Mouse (Mus musculus): Measurements from ENCODE around the gene Tead2. TPM values are rescaled to one million over a fixed set of nuclear protein-coding genes. Genes with fewer than 3 reads are reported as not detected.

Tead2 gene
- polyA plus RNA-seq, 1 experiment from 2014 or later = 111 TPM

DNA sequence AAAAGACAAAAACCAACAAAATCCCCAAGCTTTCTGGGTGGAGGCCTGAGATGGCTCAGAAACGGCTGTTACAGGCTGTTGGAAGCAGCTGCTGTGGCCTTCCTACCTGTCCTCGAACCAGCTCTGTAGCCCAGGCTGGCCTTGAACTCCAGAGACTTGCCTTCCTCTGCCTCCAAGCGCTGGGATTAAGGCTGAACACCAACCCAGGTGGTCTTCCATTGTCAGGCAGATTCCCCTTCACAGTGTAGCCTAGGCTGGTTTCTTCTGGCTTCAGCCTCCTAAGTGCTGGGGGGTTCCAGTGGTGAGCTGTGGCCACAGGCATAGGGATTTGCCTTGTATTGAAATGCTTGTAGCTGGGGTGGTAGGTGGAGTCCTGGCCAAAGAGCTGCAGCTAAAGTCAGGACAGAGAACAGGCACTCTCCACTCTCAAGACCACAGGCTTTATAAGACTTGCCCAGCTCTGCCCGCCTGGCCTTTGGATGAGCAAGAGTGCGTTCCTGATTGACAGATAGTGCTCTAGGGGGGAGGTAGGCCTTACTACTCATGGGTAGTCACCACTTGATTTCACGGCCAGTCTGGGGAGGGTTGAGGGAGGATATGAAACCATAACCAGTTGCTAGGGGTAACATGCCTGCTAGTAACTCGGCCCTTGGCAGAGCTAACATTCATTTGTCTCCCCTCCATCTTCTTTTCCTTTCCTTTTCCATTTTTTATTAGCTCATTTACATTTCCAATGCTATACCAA, 14.1 kb downstream of the Tead2 start:
- H3K27me3 ChIP-seq (ENCODE audit: control insufficient read depth, insufficient read depth, low read length) = no peaks in the 10 kb centered on the region
- no peaks in the 10 kb centered on the region for H3K9me3 ChIP-seq (ENCODE audit: control insufficient read depth, low read length)
- no peak overlapping the region for H3K9ac ChIP-seq (ENCODE audit: low read length)
- peaks cover 84% of the 10 kb centered on the region for H3K36me3 ChIP-seq (ENCODE audit: control insufficient read depth, insufficient read depth, low read length)
- WGBS = 87% methylated on average over 7 of the region's 7 CpGs
- peaks cover 16 to 23% of the 10 kb centered on the region in 2 experiments for H3K4me1 ChIP-seq (ENCODE audit: control insufficient read depth in 2 of 2, insufficient read depth in 2 of 2, low read length in 2 of 2)
- no peak for ATAC-seq (ENCODE audit: insufficient number of reproducible peaks, insufficient read depth, low FRiP score, low read depth)
- H3K27ac ChIP-seq (replicated peaks in 1 of 2; ENCODE audit: control insufficient read depth in 1 of 2, insufficient read depth in 1 of 2, low read depth in 2 of 2, low read length in 2 of 2) = no peak overlapping the region
- H3K4me2 ChIP-seq (ENCODE audit: low read length) = no peak overlapping the region
- H3K4me3 ChIP-seq (ENCODE audit: control insufficient read depth in 1 of 2, insufficient read depth in 1 of 2, low read depth in 1 of 2, low read length in 2 of 2) = no peak overlapping the region

DNA sequence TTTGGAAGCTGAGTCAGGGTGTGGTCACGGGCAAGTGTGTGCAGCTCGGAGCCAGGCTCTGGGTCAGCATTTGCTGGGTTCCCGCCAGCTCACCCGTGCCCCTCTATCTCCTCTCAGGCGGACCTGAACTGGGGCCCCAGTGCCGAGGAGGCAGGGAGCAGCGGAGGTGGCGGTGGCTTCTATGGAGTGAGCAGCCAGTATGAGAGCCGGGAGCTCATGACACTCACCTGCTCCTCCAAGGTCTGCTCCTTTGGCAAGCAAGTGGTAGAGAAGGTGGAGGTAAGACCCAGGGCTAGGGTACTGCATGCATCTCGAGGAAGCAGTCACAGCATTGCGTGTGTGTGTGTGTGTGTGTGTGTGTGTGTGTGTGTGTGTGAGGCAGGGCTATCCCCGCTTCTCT, 15.6 kb downstream of the Tead2 start:
- Histone ChIP-seq H3K27ac (replicated peaks in 1 of 2; ENCODE audit: control insufficient read depth in 1 of 2, insufficient read depth in 1 of 2, low read depth in 2 of 2, low read length in 2 of 2) (no peak overlapping the region), H3K9ac (ENCODE audit: low read length) (no peak overlapping the region), H3K4me2 (ENCODE audit: low read length) (no peak overlapping the region), H3K27me3 (ENCODE audit: control insufficient read depth, insufficient read depth, low read length) (no peaks in the 10 kb centered on the region; the same call in 1 of the 2 replicates), H3K36me3 (ENCODE audit: control insufficient read depth, insufficient read depth, low read length) (peaks cover 68% of the 10 kb centered on the region), H3K4me3 (ENCODE audit: control insufficient read depth in 1 of 2, insufficient read depth in 1 of 2, low read depth in 1 of 2, low read length in 2 of 2) (no peak overlapping the region), H3K4me1 (ENCODE audit: control insufficient read depth in 2 of 2, insufficient read depth in 2 of 2, low read length in 2 of 2) (peaks cover 25 to 34% of the 10 kb centered on the region in 2 experiments), H3K9me3 (ENCODE audit: control insufficient read depth, low read length) (no peaks in the 10 kb centered on the region)
- no peak for ATAC-seq (ENCODE audit: insufficient number of reproducible peaks, insufficient read depth, low FRiP score, low read depth)
- 81% methylated on average over 12 of the region's 12 CpGs for WGBS

DNA sequence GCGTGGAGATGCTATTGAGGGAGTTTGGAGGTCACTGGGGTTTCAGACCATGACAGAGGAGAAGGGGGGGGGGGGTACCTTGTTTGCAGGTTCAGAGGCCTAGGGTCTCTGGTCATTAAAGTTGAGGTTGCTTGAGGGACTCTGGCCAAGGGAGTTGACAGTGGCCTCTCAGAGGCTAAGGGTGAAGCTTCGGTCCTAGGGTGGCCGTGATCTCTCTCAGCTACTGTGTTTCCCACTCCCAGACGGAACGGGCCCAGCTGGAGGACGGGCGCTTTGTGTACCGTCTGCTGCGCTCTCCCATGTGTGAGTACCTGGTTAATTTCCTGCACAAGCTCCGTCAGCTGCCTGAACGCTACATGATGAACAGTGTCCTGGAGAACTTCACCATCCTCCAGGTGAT, 16.4 kb downstream of the Tead2 start:
- H3K9ac ChIP-seq (ENCODE audit: low read length) = no peak overlapping the region
- peaks cover 25 to 34% of the 10 kb centered on the region in 2 experiments for H3K4me1 ChIP-seq (ENCODE audit: control insufficient read depth in 2 of 2, insufficient read depth in 2 of 2, low read length in 2 of 2)
- 86% methylated on average over 11 of the region's 11 CpGs for WGBS
- H3K27ac ChIP-seq (replicated peaks in 1 of 2; ENCODE audit: control insufficient read depth in 1 of 2, insufficient read depth in 1 of 2, low read depth in 2 of 2, low read length in 2 of 2) = no peak overlapping the region
- no peak overlapping the region for H3K4me2 ChIP-seq (ENCODE audit: low read length)
- no peaks in the 10 kb centered on the region for H3K9me3 ChIP-seq (ENCODE audit: control insufficient read depth, low read length)
- H3K27me3 ChIP-seq (ENCODE audit: control insufficient read depth, insufficient read depth, low read length) = no peaks in the 10 kb centered on the region; the same call in 1 of the 2 replicates
- no peak overlapping the region for H3K4me3 ChIP-seq (ENCODE audit: control insufficient read depth in 1 of 2, insufficient read depth in 1 of 2, low read depth in 1 of 2, low read length in 2 of 2)
- ATAC-seq (ENCODE audit: insufficient number of reproducible peaks, insufficient read depth, low FRiP score, low read depth) = no peak
- H3K36me3 ChIP-seq (ENCODE audit: control insufficient read depth, insufficient read depth, low read length) = peaks cover 61% of the 10 kb centered on the region

DNA sequence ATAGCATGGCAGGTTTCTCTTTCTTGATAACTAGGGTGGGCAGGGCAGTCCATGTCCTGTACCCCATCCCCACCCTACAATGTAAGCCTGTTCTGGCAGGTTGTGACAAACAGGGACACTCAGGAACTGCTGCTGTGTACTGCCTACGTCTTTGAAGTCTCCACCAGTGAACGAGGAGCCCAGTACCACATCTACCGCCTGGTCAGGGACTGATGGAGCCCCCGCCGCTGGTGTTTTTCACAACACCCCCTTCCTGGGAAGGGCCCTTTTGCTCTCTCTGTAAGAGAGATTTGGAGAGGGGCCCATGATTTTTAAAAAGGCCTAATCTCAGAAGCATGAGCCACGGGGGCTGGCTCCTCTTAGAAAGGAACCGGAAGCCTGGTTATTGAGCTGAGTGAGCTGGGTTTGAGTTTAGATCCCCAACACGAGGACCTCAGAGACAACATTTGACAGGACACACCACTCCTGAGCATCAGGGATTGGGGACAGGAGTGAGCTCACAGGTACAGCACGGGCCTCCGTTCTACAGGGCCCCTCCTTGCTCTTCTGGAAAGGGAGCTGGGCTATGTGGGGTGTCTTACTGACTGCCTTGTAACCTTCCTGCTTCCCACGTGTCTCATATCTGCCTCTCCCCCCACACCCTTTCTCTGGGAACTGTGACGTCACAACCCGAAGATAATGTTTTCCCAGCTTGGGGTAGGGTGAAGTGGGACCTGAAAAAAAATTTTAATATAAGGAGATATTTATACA, 17.3 kb downstream of the Tead2 start:
- H3K4me1 ChIP-seq (ENCODE audit: control insufficient read depth in 2 of 2, insufficient read depth in 2 of 2, low read length in 2 of 2) = peaks cover 25 to 34% of the 10 kb centered on the region in 2 experiments
- H3K27me3 ChIP-seq (ENCODE audit: control insufficient read depth, insufficient read depth, low read length) = peaks cover 3% of the 10 kb centered on the region; the same call in 1 of the 2 replicates
- ATAC-seq (ENCODE audit: insufficient number of reproducible peaks, insufficient read depth, low FRiP score, low read depth) = no peak
- H3K27ac ChIP-seq (replicated peaks in 1 of 2; ENCODE audit: control insufficient read depth in 1 of 2, insufficient read depth in 1 of 2, low read depth in 2 of 2, low read length in 2 of 2) = no peak overlapping the region
- 53% methylated on average over 13 of the region's 13 CpGs for WGBS
- no peak overlapping the region for H3K4me3 ChIP-seq (ENCODE audit: control insufficient read depth in 1 of 2, insufficient read depth in 1 of 2, low read depth in 1 of 2, low read length in 2 of 2)
- H3K9me3 ChIP-seq (ENCODE audit: control insufficient read depth, low read length) = no peaks in the 10 kb centered on the region
- peaks cover 52% of the 10 kb centered on the region for H3K36me3 ChIP-seq (ENCODE audit: control insufficient read depth, insufficient read depth, low read length)
- H3K4me2 ChIP-seq (ENCODE audit: low read length) = no peak overlapping the region
- 0 out of 2 replicates have a peak overlapping the region, but pooled peaks have one; percentile 5 for H3K9ac ChIP-seq (ENCODE audit: low read length)

DNA sequence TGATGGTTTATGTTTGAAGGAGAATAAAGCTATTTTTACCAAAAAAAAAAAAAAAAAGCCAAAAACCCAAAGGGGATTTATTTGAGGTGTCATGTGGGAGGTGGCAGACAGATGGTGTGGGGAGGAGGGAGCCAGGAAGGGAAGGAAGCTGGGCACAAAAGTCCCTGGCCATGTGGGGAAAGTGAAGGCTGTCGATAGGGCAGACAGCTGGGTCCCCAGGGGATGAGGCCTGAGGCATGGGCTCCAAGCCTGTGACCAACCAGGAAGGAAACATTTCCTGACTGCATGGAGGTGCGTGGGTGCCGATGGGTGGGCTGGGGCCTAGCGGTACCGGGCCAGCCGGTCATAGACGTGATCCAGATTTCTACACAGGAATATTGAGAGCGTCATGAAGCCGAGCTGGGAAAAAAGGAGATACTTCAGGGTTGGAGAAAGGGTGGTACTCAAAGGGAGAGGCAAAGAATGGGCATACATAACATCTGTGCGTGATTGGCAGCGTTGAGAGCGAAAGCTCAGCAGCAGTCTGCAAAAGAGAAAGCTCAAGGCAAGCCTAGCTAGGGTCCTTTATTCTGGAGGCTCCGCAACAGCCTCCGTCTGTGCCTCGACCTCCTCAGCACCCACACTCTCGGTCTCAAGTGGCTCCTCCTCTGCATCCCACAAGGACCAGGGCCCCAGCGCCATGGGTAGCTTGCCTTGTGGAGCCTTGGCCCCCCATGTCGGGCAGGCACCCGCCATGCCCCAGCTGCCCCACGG, 18.2 kb downstream of the Tead2 start:
- Histone ChIP-seq H3K4me3 (ENCODE audit: control insufficient read depth in 1 of 2, insufficient read depth in 1 of 2, low read depth in 1 of 2, low read length in 2 of 2) (no peak overlapping the region), H3K9ac (ENCODE audit: low read length) (0 out of 2 replicates have a peak overlapping the region, but pooled peaks have one; percentile 3), H3K9me3 (ENCODE audit: control insufficient read depth, low read length) (no peaks in the 10 kb centered on the region), H3K27me3 (ENCODE audit: control insufficient read depth, insufficient read depth, low read length) (peaks cover 6% of the 10 kb centered on the region; the same call in 1 of the 2 replicates), H3K36me3 (ENCODE audit: control insufficient read depth, insufficient read depth, low read length) (peaks cover 43% of the 10 kb centered on the region), H3K4me2 (ENCODE audit: low read length) (peak overlapping the region; percentile 65), H3K27ac (replicated peaks in 1 of 2; ENCODE audit: control insufficient read depth in 1 of 2, insufficient read depth in 1 of 2, low read depth in 2 of 2, low read length in 2 of 2) (peak overlapping the region in 1 of 2 experiments; percentile 24; a peak in 1 of 4 replicates), H3K4me1 (ENCODE audit: control insufficient read depth in 2 of 2, insufficient read depth in 2 of 2, low read length in 2 of 2) (peaks cover 28 to 34% of the 10 kb centered on the region in 2 experiments)
- 25% methylated on average over 20 of the region's 20 CpGs for WGBS
- ATAC-seq (ENCODE audit: insufficient number of reproducible peaks, insufficient read depth, low FRiP score, low read depth) = no peak

DNA sequence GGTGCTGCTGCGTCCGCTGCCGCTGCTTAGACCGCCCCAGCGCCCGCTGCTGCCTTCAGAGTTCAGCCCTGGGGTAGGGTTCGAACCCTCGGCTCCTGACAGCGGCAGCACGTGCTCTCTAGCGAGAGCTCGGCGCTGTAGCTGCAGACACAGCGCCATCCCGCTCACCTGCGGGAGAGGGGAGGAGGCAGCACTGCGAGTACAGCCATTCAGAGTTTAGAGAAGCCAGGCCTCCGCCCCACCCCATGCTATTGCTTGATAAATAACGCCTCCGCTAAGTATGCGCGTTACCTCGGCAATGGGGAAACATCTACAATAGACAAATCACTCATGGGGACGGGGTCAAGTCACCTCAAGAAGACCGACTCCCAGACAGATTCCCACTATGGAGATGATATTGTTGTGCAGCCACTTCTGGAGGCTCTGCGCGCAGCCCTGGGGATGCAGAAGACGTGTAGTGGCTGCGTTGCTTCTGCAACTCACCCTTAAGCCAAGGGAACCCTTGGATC, 18.8 kb downstream of the Tead2 start:
- Histone ChIP-seq H3K9me3 (ENCODE audit: control insufficient read depth, low read length) (no peaks in the 10 kb centered on the region), H3K4me3 (ENCODE audit: control insufficient read depth in 1 of 2, insufficient read depth in 1 of 2, low read depth in 1 of 2, low read length in 2 of 2) (peak overlapping the region in 1 of 2 experiments; percentile 27; a peak in 1 of 4 replicates), H3K27ac (replicated peaks in 1 of 2; ENCODE audit: control insufficient read depth in 1 of 2, insufficient read depth in 1 of 2, low read depth in 2 of 2, low read length in 2 of 2) (peak overlapping the region; percentile 42 to 57), H3K36me3 (ENCODE audit: control insufficient read depth, insufficient read depth, low read length) (peaks cover 37% of the 10 kb centered on the region), H3K27me3 (ENCODE audit: control insufficient read depth, insufficient read depth, low read length) (peaks cover 11% of the 10 kb centered on the region; the same call in 1 of the 2 replicates), H3K4me2 (ENCODE audit: low read length) (peak overlapping the region; percentile 65), H3K4me1 (ENCODE audit: control insufficient read depth in 2 of 2, insufficient read depth in 2 of 2, low read length in 2 of 2) (peaks cover 28 to 34% of the 10 kb centered on the region in 2 experiments), H3K9ac (ENCODE audit: low read length) (peak overlapping the region; percentile 3; the same call in 1 of the 2 replicates)
- 8% methylated on average over 29 of the region's 29 CpGs for WGBS
- no peak for ATAC-seq (ENCODE audit: insufficient number of reproducible peaks, insufficient read depth, low FRiP score, low read depth)

Data from heart, embryonic 14.5 days (tissue).